Mouse (Mus musculus): ENCODE results near the gene Ajap1. TPM values are rescaled to one million over a fixed set of nuclear protein-coding genes. Genes with fewer than 3 reads are reported as not detected.
A peak's percentile ranks its signal among the peaks of the same experiment; 100 is the strongest.

The Ajap1 gene
- polyA plus RNA-seq, 1 experiment from 2014 or later = 0.87 TPM

- Histone ChIP-seq H3K27me3 (no peaks in the 10 kb centered on the region), H3K9ac (no peak overlapping the region), H3K36me3 (no peaks in the 10 kb centered on the region), H3K4me2 (no peak overlapping the region), H3K9me3 (no peaks in the 10 kb centered on the region), H3K27ac (no peak overlapping the region), H3K4me1 (0 out of 2 replicates have a peak, but pooled peaks cover 3% of the 10 kb centered on the region), H3K4me3 (no peak overlapping the region)
- WGBS = 78% methylated on average over 11 of the region's 11 CpGs
- no peak for ATAC-seq (ENCODE audit: insufficient number of reproducible peaks, low FRiP score, low TSS enrichment, low read depth)
These were observed 42.7 kb downstream of the Ajap1 start for GRCm38 (mm10) chr4:153439868-153440267.

DNA sequence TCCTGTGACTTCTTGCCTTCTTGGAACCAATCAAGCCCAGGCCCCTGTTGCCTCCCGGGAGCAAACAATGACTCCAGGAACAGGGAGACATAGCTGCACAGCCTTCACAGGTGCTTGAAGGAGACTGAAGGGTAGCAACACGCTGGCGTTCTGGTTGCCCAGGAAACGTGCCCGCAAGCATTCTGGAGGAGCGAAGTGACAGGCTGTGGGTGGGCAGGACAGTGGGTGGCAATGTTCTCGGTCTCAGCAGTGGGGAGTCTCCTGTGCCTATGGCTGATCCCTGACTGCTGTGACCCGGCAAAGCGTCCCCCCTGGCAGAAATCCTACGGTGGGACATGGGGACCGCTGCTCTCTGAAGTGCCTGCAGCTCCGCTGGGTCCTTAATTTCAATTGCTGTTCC is 43.6 kb downstream of the Ajap1 start:
- H3K36me3 ChIP-seq = no peaks in the 10 kb centered on the region
- no peak for ATAC-seq (ENCODE audit: insufficient number of reproducible peaks, low FRiP score, low TSS enrichment, low read depth)
- 0 out of 2 replicates have a peak, but pooled peaks cover 3% of the 10 kb centered on the region for H3K4me1 ChIP-seq
- WGBS = 74% methylated on average over 12 of the region's 12 CpGs
- H3K27me3 ChIP-seq = no peaks in the 10 kb centered on the region
- no peak overlapping the region for H3K4me3 ChIP-seq
- H3K9me3 ChIP-seq = no peaks in the 10 kb centered on the region
- H3K4me2 ChIP-seq = no peak overlapping the region
- H3K27ac ChIP-seq = no peak overlapping the region
- no peak overlapping the region for H3K9ac ChIP-seq

- ATAC-seq (ENCODE audit: insufficient number of reproducible peaks, low FRiP score, low TSS enrichment, low read depth) = no peak
- H3K27me3 ChIP-seq = no peaks in the 10 kb centered on the region
- no peak overlapping the region for H3K27ac ChIP-seq
- 0 out of 2 replicates have a peak, but pooled peaks cover 3% of the 10 kb centered on the region for H3K4me1 ChIP-seq
- H3K4me2 ChIP-seq = no peak overlapping the region
- no peak overlapping the region for H3K9ac ChIP-seq
- H3K4me3 ChIP-seq = no peak overlapping the region
- H3K9me3 ChIP-seq = no peaks in the 10 kb centered on the region
- no peaks in the 10 kb centered on the region for H3K36me3 ChIP-seq
- 77% methylated on average over 9 of the region's 9 CpGs for WGBS
These were observed 45.4 kb downstream of the Ajap1 start for GRCm38 (mm10) chr4:153437196-153437595.

GRCm38 (mm10) chr4:153435917-153436316 is 46.7 kb downstream of the Ajap1 start:
- 0 out of 2 replicates have a peak, but pooled peaks cover 3% of the 10 kb centered on the region for H3K4me1 ChIP-seq
- no peaks in the 10 kb centered on the region for H3K27me3 ChIP-seq
- WGBS = 34% methylated on average over 5 of the region's 5 CpGs
- H3K9ac ChIP-seq = no peak overlapping the region
- no peaks in the 10 kb centered on the region for H3K9me3 ChIP-seq
- H3K4me3 ChIP-seq = no peak overlapping the region
- no peak overlapping the region for H3K4me2 ChIP-seq
- H3K27ac ChIP-seq = no peak overlapping the region
- no peak for ATAC-seq (ENCODE audit: insufficient number of reproducible peaks, low FRiP score, low TSS enrichment, low read depth)
- H3K36me3 ChIP-seq = no peaks in the 10 kb centered on the region

GRCm38 (mm10) chr4:153429971-153430370 is 52.6 kb downstream of the Ajap1 start:
- Histone ChIP-seq H3K4me2 (no peak overlapping the region), H3K36me3 (no peaks in the 10 kb centered on the region), H3K9me3 (no peaks in the 10 kb centered on the region), H3K9ac (no peak overlapping the region), H3K4me1 (no peaks in the 10 kb centered on the region), H3K27ac (no peak overlapping the region), H3K4me3 (no peak overlapping the region), H3K27me3 (no peaks in the 10 kb centered on the region)
- 84% methylated on average over 2 of the region's 2 CpGs for WGBS
- ATAC-seq (ENCODE audit: insufficient number of reproducible peaks, low FRiP score, low TSS enrichment, low read depth) = no peak

DNA sequence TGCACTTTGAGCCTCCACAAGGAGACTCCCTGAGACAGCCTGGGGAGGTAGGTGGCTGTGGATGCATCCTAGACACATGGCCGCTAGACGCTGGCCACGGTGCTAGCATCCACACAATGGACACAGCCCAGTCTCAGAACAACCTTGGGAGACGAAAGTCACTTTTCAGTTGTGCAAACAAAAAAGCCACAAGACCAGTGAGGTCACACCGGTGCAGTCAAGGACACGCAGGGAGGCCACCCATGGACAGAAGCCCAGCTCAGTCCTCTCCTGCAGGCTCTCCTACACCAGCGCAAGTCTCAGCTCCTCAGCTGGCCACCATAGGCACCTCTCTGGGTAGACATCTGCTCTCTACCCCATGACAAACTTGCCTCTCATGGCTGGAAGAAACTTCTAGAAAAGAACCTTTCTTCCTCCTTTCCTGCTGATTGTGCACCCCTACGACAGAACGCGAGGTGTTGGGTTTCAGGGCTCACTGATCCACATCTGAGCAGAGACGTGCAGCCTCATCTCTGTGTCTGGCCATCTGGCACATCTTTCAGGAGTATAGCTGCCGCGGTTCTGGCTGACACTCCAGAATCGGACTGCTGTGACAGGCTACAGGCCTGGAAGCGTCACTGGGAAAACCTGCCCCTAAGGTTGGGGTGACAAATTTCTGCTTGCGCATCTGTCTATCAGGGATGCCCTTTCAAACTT is 56.5 kb downstream of the Ajap1 start:
- Histone ChIP-seq H3K4me3 (no peak overlapping the region), H3K4me1 (no peaks in the 10 kb centered on the region), H3K9ac (no peak overlapping the region), H3K4me2 (no peak overlapping the region), H3K27me3 (no peaks in the 10 kb centered on the region), H3K27ac (no peak overlapping the region), H3K36me3 (no peaks in the 10 kb centered on the region), H3K9me3 (no peaks in the 10 kb centered on the region)
- ATAC-seq (ENCODE audit: insufficient number of reproducible peaks, low FRiP score, low TSS enrichment, low read depth) = no peak
- 75% methylated on average over 16 of the region's 16 CpGs for WGBS

- Histone ChIP-seq H3K9ac (no peak overlapping the region), H3K27me3 (no peaks in the 10 kb centered on the region), H3K4me3 (no peak overlapping the region), H3K36me3 (no peaks in the 10 kb centered on the region), H3K9me3 (no peaks in the 10 kb centered on the region), H3K4me2 (no peak overlapping the region), H3K27ac (no peak overlapping the region), H3K4me1 (no peaks in the 10 kb centered on the region)
- no peak for ATAC-seq (ENCODE audit: insufficient number of reproducible peaks, low FRiP score, low TSS enrichment, low read depth)
- WGBS = 81% methylated on average over 10 of the region's 10 CpGs
These were observed 58.3 kb downstream of the Ajap1 start for GRCm38 (mm10) chr4:153424324-153424723.

GRCm38 (mm10) chr4:153417926-153418325 is 64.7 kb downstream of the Ajap1 start:
- H3K4me2 ChIP-seq = 0 out of 2 replicates have a peak overlapping the region, but pooled peaks have one; percentile 41
- peaks cover 16% of the 10 kb centered on the region for H3K27me3 ChIP-seq
- no peak overlapping the region for H3K27ac ChIP-seq
- no peaks in the 10 kb centered on the region for H3K9me3 ChIP-seq
- no peak overlapping the region for H3K4me3 ChIP-seq
- H3K9ac ChIP-seq = no peak overlapping the region
- H3K4me1 ChIP-seq = peaks cover 10% of the 10 kb centered on the region
- no peaks in the 10 kb centered on the region for H3K36me3 ChIP-seq
- ATAC-seq (ENCODE audit: insufficient number of reproducible peaks, low FRiP score, low TSS enrichment, low read depth) = no peak
- WGBS = 3% methylated on average over 11 of the region's 12 CpGs

DNA sequence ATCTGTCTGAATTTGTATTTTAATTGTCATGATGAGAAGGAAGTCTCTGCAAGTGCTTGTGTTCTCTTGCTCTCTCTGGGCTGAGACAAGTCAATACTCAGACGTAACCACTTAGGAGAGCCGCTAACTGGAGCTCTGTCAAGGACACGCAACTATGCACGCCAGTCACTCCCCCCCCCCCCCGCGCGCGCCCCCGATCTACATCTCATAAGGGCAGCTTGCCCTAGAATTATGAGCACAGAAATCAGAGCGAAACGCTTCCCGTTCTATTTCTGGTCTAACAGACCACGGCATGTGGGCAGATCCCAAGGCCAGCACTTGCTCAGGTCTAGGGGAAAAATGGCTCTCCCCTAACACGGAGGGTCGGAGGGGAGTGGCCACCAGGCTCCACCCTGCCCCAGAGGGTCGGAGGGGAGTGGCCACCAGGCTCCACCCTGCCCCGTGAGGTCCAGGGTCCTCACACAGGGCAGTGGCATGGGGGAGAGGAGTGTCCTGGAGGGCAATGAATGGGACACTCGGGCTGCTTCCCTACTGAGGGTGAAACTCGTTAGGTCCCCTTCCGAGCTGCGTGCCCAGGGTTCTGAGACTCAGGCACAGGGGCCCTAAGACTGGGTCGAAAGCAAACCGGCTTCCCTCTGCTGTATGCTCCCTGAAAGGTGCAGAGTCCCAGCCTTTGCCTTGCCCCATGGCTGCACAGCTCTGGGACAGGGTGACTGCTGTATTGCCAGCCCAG is 65.3 kb downstream of the Ajap1 start:
- peaks cover 10% of the 10 kb centered on the region for H3K4me1 ChIP-seq
- 2% methylated on average over 23 of the region's 23 CpGs for WGBS
- H3K9ac ChIP-seq = no peak overlapping the region

DNA sequence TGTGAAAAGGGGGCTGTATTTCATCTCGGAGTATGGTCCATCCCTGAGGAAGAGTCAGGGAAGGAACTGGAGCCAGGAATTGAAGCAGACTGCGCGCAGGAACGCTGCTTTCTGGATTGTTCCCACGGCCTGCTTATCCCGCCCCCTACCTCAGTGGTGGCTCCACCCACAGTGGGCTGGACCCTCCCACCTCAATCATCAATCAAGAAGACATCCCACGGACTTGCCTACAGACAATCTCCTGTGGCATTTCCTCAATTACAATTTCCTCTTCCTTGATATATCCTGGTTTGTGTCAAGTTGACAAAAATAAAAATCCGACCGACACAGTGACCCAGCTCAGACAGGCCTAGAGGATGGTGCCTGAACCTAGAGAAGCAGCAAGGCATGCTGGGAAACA is 66.5 kb downstream of the Ajap1 start:
- peaks cover 16% of the 10 kb centered on the region for H3K27me3 ChIP-seq
- peaks cover 10% of the 10 kb centered on the region for H3K4me1 ChIP-seq
- ATAC-seq (ENCODE audit: insufficient number of reproducible peaks, low FRiP score, low TSS enrichment, low read depth) = no peak
- H3K9ac ChIP-seq = no peak overlapping the region
- H3K27ac ChIP-seq = no peak overlapping the region
- no peak overlapping the region for H3K4me2 ChIP-seq
- 46% methylated on average over 9 of the region's 9 CpGs for WGBS
- H3K9me3 ChIP-seq = no peaks in the 10 kb centered on the region
- no peak overlapping the region for H3K4me3 ChIP-seq
- H3K36me3 ChIP-seq = no peaks in the 10 kb centered on the region

More for the DNA sequence above, 65.3 kb downstream of the Ajap1 start:
- ATAC-seq (ENCODE audit: insufficient number of reproducible peaks, low FRiP score, low TSS enrichment, low read depth) = 0 out of 2 replicates have a peak, but pooled peaks have one; percentile 41
- Histone ChIP-seq H3K9me3 (no peaks in the 10 kb centered on the region), H3K4me2 (peak overlapping the region; percentile 41), H3K27me3 (peaks cover 16% of the 10 kb centered on the region), H3K27ac (no peak overlapping the region), H3K36me3 (no peaks in the 10 kb centered on the region), H3K4me3 (peak overlapping the region; percentile 26)

- 91% methylated on average over 8 of the region's 8 CpGs for WGBS
- Histone ChIP-seq H3K4me2 (no peak overlapping the region), H3K27me3 (no peaks in the 10 kb centered on the region), H3K36me3 (no peaks in the 10 kb centered on the region), H3K27ac (no peak overlapping the region), H3K9ac (no peak overlapping the region), H3K4me1 (no peaks in the 10 kb centered on the region), H3K4me3 (no peak overlapping the region), H3K9me3 (no peaks in the 10 kb centered on the region)
- no peak for ATAC-seq (ENCODE audit: insufficient number of reproducible peaks, low FRiP score, low TSS enrichment, low read depth)
These were observed 84.2 kb downstream of the Ajap1 start for GRCm38 (mm10) chr4:153398421-153398820.

DNA sequence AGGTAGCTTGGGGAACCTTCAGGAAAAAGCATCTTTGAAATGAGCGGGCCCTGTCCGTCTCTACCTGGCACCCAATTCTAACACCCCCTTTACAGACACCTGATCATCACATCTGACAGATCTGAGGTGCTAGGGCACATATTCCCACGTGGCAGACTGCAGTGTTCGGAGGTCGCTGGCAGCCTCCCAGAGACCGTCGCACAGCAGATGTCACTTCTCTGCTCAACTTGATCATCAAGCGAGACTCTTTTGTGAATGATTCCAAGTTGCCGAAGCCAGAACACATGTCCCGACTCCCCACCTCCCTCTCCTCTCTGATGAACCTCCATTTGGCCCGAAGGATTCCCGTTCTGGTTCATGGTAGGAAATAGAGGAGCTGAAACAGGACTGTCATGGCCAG is 95.1 kb downstream of the Ajap1 start:
- Histone ChIP-seq H3K4me2 (no peak overlapping the region), H3K9ac (no peak overlapping the region), H3K4me1 (no peaks in the 10 kb centered on the region), H3K4me3 (no peak overlapping the region), H3K36me3 (no peaks in the 10 kb centered on the region), H3K27ac (no peak overlapping the region), H3K9me3 (no peaks in the 10 kb centered on the region), H3K27me3 (no peaks in the 10 kb centered on the region)
- no peak for ATAC-seq (ENCODE audit: insufficient number of reproducible peaks, low FRiP score, low TSS enrichment, low read depth)
- 91% methylated on average over 12 of the region's 12 CpGs for WGBS
